Mouse (Mus musculus): ENCODE results near the gene Dlx2.

DNA sequence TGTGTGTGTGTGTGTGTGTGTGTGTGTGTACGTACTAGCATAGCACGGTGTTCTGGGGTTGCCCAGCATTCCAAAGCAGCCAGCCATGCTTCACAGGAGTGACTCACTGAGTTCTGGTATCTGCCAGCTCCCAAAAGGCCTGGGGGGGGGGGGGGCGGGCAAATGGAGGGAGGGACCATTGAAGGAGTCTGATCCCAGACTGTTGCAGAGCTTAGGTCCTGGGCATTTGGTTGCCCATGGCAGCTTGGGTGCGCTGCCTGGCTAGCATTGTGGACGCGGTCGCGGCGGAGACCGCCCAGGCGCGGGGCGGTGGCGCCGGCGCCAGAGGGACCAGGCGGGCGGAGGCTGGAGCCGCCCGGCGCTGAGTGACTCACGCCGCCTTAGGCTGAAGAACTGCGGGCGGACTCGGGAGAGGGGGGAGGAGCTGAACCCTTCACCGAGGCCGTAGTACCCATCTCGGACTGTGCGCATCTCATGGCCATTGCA, 3.7 kb downstream of the Dlx2 start:
- TF ChIP-seq CTCF (IDR thresholded peaks at IDR 0.05; ENCODE audit: low read depth), result no peak
- no peak for TF ChIP-seq EP300 (IDR thresholded peaks at IDR 0.05; ENCODE audit: low read depth)
